Mouse (Mus musculus): ENCODE measurements around the gene Ehd2. TPM values are rescaled to one million over a fixed set of nuclear protein-coding genes. Genes with fewer than 3 reads are reported as not detected.
A peak's percentile ranks its signal among the peaks of the same experiment; 100 is the strongest.
"Not testable (repeated sequence)": the region's sequence is repeated elsewhere in the genome, so short reads cannot be mapped to it uniquely, and the experiment has no call there.

The Ehd2 gene
- polyA plus RNA-seq, 1 experiment from 2014 or later, result 5.6 TPM

DNA sequence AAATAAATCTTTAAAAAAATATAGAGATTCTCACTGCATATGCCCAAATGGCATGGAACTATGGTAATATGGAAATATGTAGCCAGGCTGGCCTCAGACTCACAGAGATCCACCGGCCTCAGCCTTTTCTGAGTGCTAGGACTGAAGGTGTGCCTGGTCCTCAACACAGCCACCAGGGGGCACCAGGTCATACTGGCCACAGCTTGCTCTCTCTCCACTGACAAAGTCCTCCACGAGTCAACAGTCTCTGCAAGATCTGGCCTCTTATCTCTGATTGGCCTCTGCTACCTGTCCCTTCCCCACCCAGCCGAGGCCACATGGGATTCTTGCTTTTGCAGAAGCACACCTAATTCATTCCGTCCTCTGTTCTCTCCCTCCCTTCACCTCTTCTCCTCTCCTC, 37.5 kb downstream of the Ehd2 start:
- Histone ChIP-seq H3K36me3 (ENCODE audit: control insufficient read depth, insufficient read depth) (no peaks in the 10 kb centered on the region), H3K27me3 (ENCODE audit: control insufficient read depth, insufficient read depth, low read depth, low read length) (peaks cover 5% of the 10 kb centered on the region; the same call in 1 of the 2 replicates), H3K4me1 (ENCODE audit: control insufficient read depth, low read depth, low read length) (peaks cover 3% of the 10 kb centered on the region), H3K27ac (ENCODE audit: low read length) (no peak overlapping the region), H3K9me3 (replicated peaks; ENCODE audit: control insufficient read depth, low read length) (no peaks in the 10 kb centered on the region), H3K9ac (ENCODE audit: low read depth, low read length) (no peak overlapping the region), H3K4me2 (ENCODE audit: low read depth, low read length) (no peak overlapping the region), H3K4me3 (ENCODE audit: low read depth, low read length) (no peak overlapping the region)
- ATAC-seq (ENCODE audit: low read depth), result peak; percentile 71
- 13% methylated on average over 4 of the region's 4 CpGs for WGBS (ENCODE audit: insufficient replicate concordance)

DNA sequence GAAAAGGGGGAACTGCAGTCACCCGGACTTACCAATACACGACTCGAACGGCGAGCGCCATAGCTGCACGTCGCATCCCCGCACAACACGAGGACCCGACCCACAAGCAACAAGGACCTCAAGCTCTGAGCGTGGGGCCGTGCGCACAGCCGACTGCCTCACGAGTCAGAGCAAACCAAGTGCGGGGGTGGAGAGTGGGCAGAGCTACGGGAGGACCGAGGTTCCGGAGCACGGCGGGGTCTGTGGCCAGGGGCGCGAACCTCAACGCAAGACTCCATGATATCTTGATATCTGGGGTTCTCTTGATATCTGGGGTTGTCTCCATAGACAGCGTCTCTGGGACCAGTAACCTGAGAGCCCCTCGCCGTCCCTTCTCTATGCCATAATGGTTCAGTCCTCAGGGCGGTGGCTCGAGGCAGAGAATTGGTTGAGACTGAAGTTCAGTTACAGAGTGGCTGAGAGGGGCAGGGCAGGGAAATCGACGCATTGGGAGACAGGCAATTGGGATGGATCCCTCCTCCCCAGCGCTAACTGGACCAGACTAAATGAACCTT, 45.1 kb downstream of the Ehd2 start, which contains the start of gene Selenow:
Selenow (minus strand) TSS at position 183 of the 554 bp plus-strand sequence.
- H3K4me3 ChIP-seq (ENCODE audit: low read depth, low read length), result peak within 1 kb of the TSS; percentile 75
- no peaks in the 10 kb centered on the region for H3K27me3 ChIP-seq (ENCODE audit: control insufficient read depth, insufficient read depth, low read depth, low read length)
- peak within 1 kb of the TSS; percentile 83 for H3K4me2 ChIP-seq (ENCODE audit: low read depth, low read length)
- peak; percentile 98 for ATAC-seq (ENCODE audit: low read depth)
- WGBS (ENCODE audit: insufficient replicate concordance), result 0% methylated on average over 33 of the region's 33 CpGs
- H3K9ac ChIP-seq (ENCODE audit: low read depth, low read length), result peak within 1 kb of the TSS; percentile 76
- peak within 1 kb of the TSS; percentile 66 for H3K27ac ChIP-seq (ENCODE audit: low read length)
- no peaks in the 10 kb centered on the region for H3K9me3 ChIP-seq (replicated peaks; ENCODE audit: control insufficient read depth, low read length)
- H3K4me1 ChIP-seq (ENCODE audit: control insufficient read depth, low read depth, low read length), result peaks cover 30% of the 10 kb centered on the region
- no peaks in the 10 kb centered on the region for H3K36me3 ChIP-seq (ENCODE audit: control insufficient read depth, insufficient read depth)

DNA sequence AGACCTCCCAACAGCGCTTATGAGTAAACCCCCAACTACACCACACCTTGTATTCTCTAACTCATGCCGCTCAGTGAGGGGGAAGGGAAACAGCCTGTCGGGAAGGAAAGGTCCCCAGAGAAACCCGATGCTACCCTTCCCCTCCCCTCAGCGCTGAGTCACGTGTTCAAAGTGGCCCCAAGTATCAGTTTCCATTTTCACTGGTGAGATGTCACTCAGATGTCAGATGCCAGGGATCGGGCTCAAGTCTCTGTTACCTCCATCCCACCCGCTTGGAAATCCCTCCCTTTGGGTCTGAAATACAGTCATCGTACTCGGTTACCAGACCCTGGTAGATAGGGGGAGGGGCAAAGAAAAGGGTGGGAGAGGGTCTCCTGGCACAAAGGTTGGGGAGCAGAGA, 45.6 kb downstream of the Ehd2 start:
- Histone ChIP-seq H3K4me1 (ENCODE audit: control insufficient read depth, low read depth, low read length) (peaks cover 30% of the 10 kb centered on the region), H3K27me3 (ENCODE audit: control insufficient read depth, insufficient read depth, low read depth, low read length) (no peaks in the 10 kb centered on the region), H3K4me2 (ENCODE audit: low read depth, low read length) (peak overlapping the region; percentile 83), H3K4me3 (ENCODE audit: low read depth, low read length) (peak overlapping the region; percentile 75), H3K27ac (ENCODE audit: low read length) (peak overlapping the region; percentile 66), H3K9ac (ENCODE audit: low read depth, low read length) (peak overlapping the region; percentile 76), H3K36me3 (ENCODE audit: control insufficient read depth, insufficient read depth) (peaks cover 2% of the 10 kb centered on the region; the same call in 1 of the 2 replicates), H3K9me3 (replicated peaks; ENCODE audit: control insufficient read depth, low read length) (no peaks in the 10 kb centered on the region)
- 0% methylated on average over 10 of the region's 10 CpGs for WGBS (ENCODE audit: insufficient replicate concordance)
- ATAC-seq (ENCODE audit: low read depth), result peak; percentile 19

DNA sequence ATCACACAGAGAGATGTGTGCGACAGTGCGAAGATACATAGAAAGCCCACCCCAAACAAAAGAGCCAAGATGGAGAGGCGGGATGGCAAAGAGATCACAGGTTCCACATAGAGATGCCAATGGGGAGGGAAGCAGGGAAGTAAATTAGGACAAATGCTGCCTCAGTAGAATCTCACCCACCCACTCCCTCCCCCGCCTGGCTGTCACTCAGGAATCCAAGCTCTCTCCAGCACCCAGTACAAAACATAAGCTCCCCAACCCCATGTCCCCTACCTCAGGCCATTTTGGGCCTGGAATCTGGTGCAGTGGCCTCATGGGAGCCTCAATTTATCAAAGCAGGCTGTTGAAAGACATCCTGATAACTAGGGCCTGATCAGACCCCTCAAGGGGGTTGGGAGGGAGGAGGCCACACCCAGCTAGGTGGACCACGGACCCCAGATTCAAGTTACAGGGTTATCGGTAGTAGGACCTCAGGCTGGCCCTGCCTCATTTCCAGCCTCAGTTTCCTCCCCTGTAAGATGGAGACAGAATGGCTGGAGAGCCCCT, 46.6 kb downstream of the Ehd2 start:
- H3K9ac ChIP-seq (ENCODE audit: low read depth, low read length), result no peak overlapping the region
- peaks cover 30% of the 10 kb centered on the region for H3K4me1 ChIP-seq (ENCODE audit: control insufficient read depth, low read depth, low read length)
- peaks cover 2% of the 10 kb centered on the region; the same call in 1 of the 2 replicates for H3K36me3 ChIP-seq (ENCODE audit: control insufficient read depth, insufficient read depth)
- no peaks in the 10 kb centered on the region for H3K9me3 ChIP-seq (replicated peaks; ENCODE audit: control insufficient read depth, low read length)
- whole genome bisulfite sequencing (ENCODE audit: insufficient replicate concordance), result 64% methylated on average over 6 of the region's 6 CpGs
- H3K27me3 ChIP-seq (ENCODE audit: control insufficient read depth, insufficient read depth, low read depth, low read length), result no peaks in the 10 kb centered on the region
- ATAC-seq (ENCODE audit: low read depth), result no peak
- H3K27ac ChIP-seq (ENCODE audit: low read length), result no peak overlapping the region
- H3K4me3 ChIP-seq (ENCODE audit: low read depth, low read length), result peak overlapping the region; percentile 75
- H3K4me2 ChIP-seq (ENCODE audit: low read depth, low read length), result peak overlapping the region; percentile 83

DNA sequence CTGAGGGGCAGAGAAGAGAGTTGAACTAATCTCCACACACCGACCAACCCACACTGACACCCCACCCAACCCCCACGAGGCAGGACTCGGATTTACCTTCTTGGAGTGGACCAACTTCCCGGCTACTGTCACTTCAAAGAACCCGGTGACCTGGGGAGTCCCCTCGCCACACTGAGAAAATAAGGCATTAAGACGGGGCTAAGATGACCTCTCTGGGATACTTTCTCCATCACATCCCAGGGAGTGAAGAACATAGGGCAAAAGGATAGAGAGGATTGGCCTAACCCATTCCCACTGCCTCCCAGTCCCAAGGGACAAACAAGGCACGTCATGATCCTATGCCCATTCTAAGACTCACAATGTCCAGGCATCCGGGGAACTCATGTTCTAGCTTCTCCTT, 47.4 kb downstream of the Ehd2 start:
- ATAC-seq (ENCODE audit: low read depth), result no peak
- Histone ChIP-seq H3K9ac (ENCODE audit: low read depth, low read length) (no peak overlapping the region), H3K9me3 (replicated peaks; ENCODE audit: control insufficient read depth, low read length) (no peaks in the 10 kb centered on the region), H3K27ac (ENCODE audit: low read length) (no peak overlapping the region), H3K4me2 (ENCODE audit: low read depth, low read length) (no peak overlapping the region), H3K27me3 (ENCODE audit: control insufficient read depth, insufficient read depth, low read depth, low read length) (no peaks in the 10 kb centered on the region), H3K4me1 (ENCODE audit: control insufficient read depth, low read depth, low read length) (peaks cover 30% of the 10 kb centered on the region), H3K4me3 (ENCODE audit: low read depth, low read length) (no peak overlapping the region), H3K36me3 (ENCODE audit: control insufficient read depth, insufficient read depth) (peaks cover 2% of the 10 kb centered on the region; the same call in 1 of the 2 replicates)
- 84% methylated on average over 9 of the region's 9 CpGs for WGBS (ENCODE audit: insufficient replicate concordance)

DNA sequence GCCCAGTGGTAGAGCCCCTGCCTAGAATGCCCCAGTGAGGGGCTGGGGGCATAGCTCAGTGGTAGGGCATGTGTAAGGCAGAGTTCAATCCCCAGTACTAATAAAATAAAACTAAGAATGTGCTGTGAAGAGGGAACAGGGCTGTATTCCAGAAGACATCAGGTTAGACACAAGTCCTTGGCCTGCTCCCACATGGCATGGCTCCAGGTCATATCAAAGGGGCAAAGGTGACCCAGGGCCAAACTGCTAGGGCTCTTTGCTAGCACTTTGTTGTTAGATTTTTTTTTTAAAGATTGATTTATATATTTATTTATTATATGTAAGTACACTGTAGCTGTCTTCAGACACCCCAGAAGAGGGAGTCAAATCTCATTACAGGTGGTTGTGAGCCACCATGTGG, 49.0 kb downstream of the Ehd2 start:
- Histone ChIP-seq H3K36me3 (ENCODE audit: control insufficient read depth, insufficient read depth) (peaks cover 2% of the 10 kb centered on the region; the same call in 1 of the 2 replicates), H3K4me1 (ENCODE audit: control insufficient read depth, low read depth, low read length) (peaks cover 30% of the 10 kb centered on the region), H3K4me3 (ENCODE audit: low read depth, low read length) (no peak overlapping the region), H3K27ac (ENCODE audit: low read length) (no peak overlapping the region), H3K9ac (ENCODE audit: low read depth, low read length) (no peak overlapping the region), H3K27me3 (ENCODE audit: control insufficient read depth, insufficient read depth, low read depth, low read length) (no peaks in the 10 kb centered on the region), H3K9me3 (replicated peaks; ENCODE audit: control insufficient read depth, low read length) (no peaks in the 10 kb centered on the region), H3K4me2 (ENCODE audit: low read depth, low read length) (no peak overlapping the region)
- no peak for ATAC-seq (ENCODE audit: low read depth)

DNA sequence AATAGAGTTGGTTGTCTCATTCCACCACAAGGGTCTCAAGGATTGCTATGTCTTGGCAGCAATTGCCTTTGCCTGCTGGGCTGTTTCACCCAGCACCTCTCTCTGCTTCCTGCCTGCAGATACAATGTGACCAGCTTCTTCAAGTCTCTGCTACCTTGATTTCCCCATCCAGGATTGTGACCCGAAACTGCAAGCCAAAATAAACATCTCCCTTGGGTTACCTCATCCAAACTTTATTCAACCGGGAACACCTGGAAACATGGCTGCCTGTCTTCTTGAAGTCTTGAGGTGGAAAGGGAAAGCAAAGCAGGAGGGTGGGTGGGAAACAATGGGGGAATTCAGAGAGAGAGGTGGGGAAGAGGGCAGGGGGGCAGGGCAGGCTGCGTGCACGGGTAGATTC, 50.4 kb downstream of the Ehd2 start:
- no peak for ATAC-seq (ENCODE audit: low read depth)
- 72% methylated on average over 4 of the region's 4 CpGs for WGBS (ENCODE audit: insufficient replicate concordance)
- H3K4me2 ChIP-seq (ENCODE audit: low read depth, low read length), result no peak overlapping the region

DNA sequence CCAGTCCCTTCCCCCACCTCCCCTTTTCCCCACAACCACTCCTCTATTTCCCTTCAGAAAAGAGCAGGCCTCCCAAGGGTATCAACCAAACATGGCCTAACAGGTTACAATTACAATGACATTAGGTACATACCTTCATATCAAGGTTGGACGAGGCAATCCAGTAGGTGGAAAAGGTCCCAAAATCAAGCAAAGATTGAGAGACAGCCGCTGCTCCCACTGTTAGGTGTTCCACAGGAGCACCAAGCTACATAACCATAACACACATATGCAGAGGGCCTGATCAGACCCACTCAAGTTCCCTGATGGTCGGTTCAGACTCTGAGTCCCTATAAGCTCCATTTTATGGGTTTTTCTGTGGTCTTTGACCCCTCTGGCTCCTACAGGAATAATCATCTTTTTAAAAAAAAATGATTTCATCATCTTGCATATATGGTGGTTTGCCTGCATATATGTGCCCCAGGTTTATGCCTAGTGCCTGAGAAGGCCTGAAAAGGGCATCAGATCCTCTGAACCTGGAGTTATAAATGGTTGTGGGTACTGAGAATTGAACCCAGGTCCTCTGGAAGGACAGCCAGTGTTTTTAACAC, 51.1 kb downstream of the Ehd2 start:
- no peak overlapping the region for H3K4me2 ChIP-seq (ENCODE audit: low read depth, low read length)
- WGBS (ENCODE audit: insufficient replicate concordance), result 64% methylated on average over 3 of the region's 3 CpGs
- H3K4me1 ChIP-seq (ENCODE audit: control insufficient read depth, low read depth, low read length), result peaks cover 21% of the 10 kb centered on the region
- H3K27me3 ChIP-seq (ENCODE audit: control insufficient read depth, insufficient read depth, low read depth, low read length), result no peaks in the 10 kb centered on the region
- no peaks in the 10 kb centered on the region for H3K9me3 ChIP-seq (replicated peaks; ENCODE audit: control insufficient read depth, low read length)
- H3K9ac ChIP-seq (ENCODE audit: low read depth, low read length), result no peak overlapping the region
- H3K36me3 ChIP-seq (ENCODE audit: control insufficient read depth, insufficient read depth), result peaks cover 2% of the 10 kb centered on the region; the same call in 1 of the 2 replicates
- ATAC-seq (ENCODE audit: low read depth), result no peak
- H3K4me3 ChIP-seq (ENCODE audit: low read depth, low read length), result no peak overlapping the region
- H3K27ac ChIP-seq (ENCODE audit: low read length), result no peak overlapping the region

More for the DNA sequence above, 50.4 kb downstream of the Ehd2 start:
- Histone ChIP-seq H3K36me3 (ENCODE audit: control insufficient read depth, insufficient read depth) (peaks cover 2% of the 10 kb centered on the region; the same call in 1 of the 2 replicates), H3K27ac (ENCODE audit: low read length) (no peak overlapping the region), H3K4me3 (ENCODE audit: low read depth, low read length) (no peak overlapping the region), H3K9ac (ENCODE audit: low read depth, low read length) (no peak overlapping the region), H3K27me3 (ENCODE audit: control insufficient read depth, insufficient read depth, low read depth, low read length) (no peaks in the 10 kb centered on the region), H3K4me1 (ENCODE audit: control insufficient read depth, low read depth, low read length) (peaks cover 23% of the 10 kb centered on the region), H3K9me3 (replicated peaks; ENCODE audit: control insufficient read depth, low read length) (no peaks in the 10 kb centered on the region)

DNA sequence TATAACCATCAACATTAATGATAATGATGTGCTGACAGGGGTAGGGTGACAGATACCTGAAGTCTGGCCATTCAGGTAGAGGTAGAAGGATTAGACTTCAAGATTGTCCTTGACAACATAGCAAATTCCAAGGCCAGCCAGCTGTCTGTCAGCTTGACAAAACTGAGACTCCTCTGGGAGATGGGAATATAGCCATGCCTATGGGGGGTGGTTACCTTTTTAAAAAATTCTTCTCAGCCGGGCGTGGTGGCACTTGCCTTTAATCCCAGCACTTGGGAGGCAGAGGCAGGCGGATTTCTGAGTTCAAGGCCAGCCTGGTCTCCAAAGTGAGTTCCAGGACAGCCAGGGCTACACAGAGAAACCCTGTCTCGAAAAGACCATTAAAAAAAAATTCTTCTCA, 51.7 kb downstream of the Ehd2 start:
- H3K36me3 ChIP-seq (ENCODE audit: control insufficient read depth, insufficient read depth); H3K9me3 ChIP-seq (replicated peaks; ENCODE audit: control insufficient read depth, low read length); H3K27ac ChIP-seq (ENCODE audit: low read length); H3K27me3 ChIP-seq (ENCODE audit: control insufficient read depth, insufficient read depth, low read depth, low read length); H3K4me2 ChIP-seq (ENCODE audit: low read depth, low read length); H3K9ac ChIP-seq (ENCODE audit: low read depth, low read length); H3K4me3 ChIP-seq (ENCODE audit: low read depth, low read length); ATAC-seq (ENCODE audit: low read depth): not testable (repeated sequence)
- WGBS (ENCODE audit: insufficient replicate concordance), result 70% methylated on average over 4 of the region's 4 CpGs
- peaks cover 15% of the 10 kb centered on the region for H3K4me1 ChIP-seq (ENCODE audit: control insufficient read depth, low read depth, low read length)
